Mouse (Mus musculus) myocyte (in vitro differentiated cells): ENCODE data around the gene Fam129a. TPM values are rescaled to one million over a fixed set of nuclear protein-coding genes. Genes with fewer than 3 reads are reported as not detected.

ENCODE experiments used
- H3K27me3 ChIP-seq: one replicate; pipeline ENCODE4 v1.6.1; 2011; ENCODE audit not compliant: control insufficient read depth, insufficient read depth, insufficient read length
- H3K36me3 ChIP-seq: one replicate; pipeline ENCODE4 v1.6.1; 2011; ENCODE audit not compliant: control insufficient read depth, insufficient read depth
- H3K4me2 ChIP-seq: one replicate; pipeline ENCODE4 v1.6.1; 2011; ENCODE audit warnings: low read depth, control low read depth
- H3K4me3 ChIP-seq: one replicate; pipeline ENCODE4 v1.5.1; 2011; ENCODE audit warnings: mild to moderate bottlenecking, control low read depth, moderate library complexity
- H3K79me2 ChIP-seq: one replicate; pipeline ENCODE4 v1.6.1; 2011; ENCODE audit not compliant: control insufficient read depth, insufficient read depth
- H3ac ChIP-seq: one replicate; pipeline ENCODE4 v1.6.1; 2011; ENCODE audit not compliant: control insufficient read depth, insufficient read length
- CEBPB ChIP-seq: IDR thresholded peaks from 2 replicates; pipeline ENCODE4 v1.6.1; 2011; ENCODE audit warnings: mild to moderate bottlenecking, moderate library complexity; ENCODE audit not compliant: poor library complexity, insufficient read depth, severe bottlenecking
- E2F4 ChIP-seq: IDR thresholded peaks from one replicate; pipeline ENCODE4 v1.6.1; 2011; ENCODE audit warnings: mild to moderate bottlenecking, control low read depth, moderate library complexity; ENCODE audit not compliant: insufficient read depth
- MAX ChIP-seq: IDR thresholded peaks from one replicate; pipeline ENCODE4 v1.6.1; 2011; ENCODE audit warnings: low read depth, mild to moderate bottlenecking, control low read depth
- MYOD1 ChIP-seq, 3 experiments: IDR thresholded peaks; one replicate each; pipeline ENCODE4 v1.6.1; 2011; ENCODE audit warnings: control low read depth in 2 of 3, low read depth in 2 of 3, mild to moderate bottlenecking in 2 of 3, moderate library complexity in 1 of 3; ENCODE audit not compliant: insufficient read length in 2 of 3, control insufficient read depth in 1 of 3
- MYOG ChIP-seq, 3 experiments: IDR thresholded peaks; one replicate each; pipeline ENCODE4 v1.6.1; 2011; ENCODE audit warnings: control low read depth in 2 of 3, low read depth in 2 of 3, mild to moderate bottlenecking in 2 of 3; ENCODE audit not compliant: insufficient read length in 2 of 3, control insufficient read depth in 1 of 3, insufficient read depth in 1 of 3
- POLR2A ChIP-seq: IDR thresholded peaks from one replicate; pipeline ENCODE4 v1.6.1; 2011; ENCODE audit warnings: low read depth, mild to moderate bottlenecking, control low read depth, moderate library complexity; ENCODE audit not compliant: insufficient read length
- POLR2AphosphoS2 ChIP-seq: IDR thresholded peaks from one replicate; pipeline ENCODE4 v1.6.1; 2011; ENCODE audit warnings: low read depth, control low read depth; ENCODE audit not compliant: insufficient read length
- REST ChIP-seq: IDR thresholded peaks from one replicate; pipeline ENCODE4 v1.6.1; 2011; ENCODE audit warnings: mild to moderate bottlenecking, control low read depth, moderate library complexity; ENCODE audit not compliant: insufficient read depth, insufficient read length
- SRF ChIP-seq: IDR thresholded peaks from one replicate; pipeline ENCODE4 v1.6.1; 2011; ENCODE audit warnings: low read depth; ENCODE audit not compliant: control insufficient read depth, insufficient read length
- TCF12 ChIP-seq: IDR thresholded peaks from one replicate; pipeline ENCODE4 v1.6.1; 2011; ENCODE audit warnings: mild to moderate bottlenecking, control low read depth; ENCODE audit not compliant: poor library complexity, insufficient read depth, severe bottlenecking
- TCF3 ChIP-seq: IDR thresholded peaks from one replicate; pipeline ENCODE4 v1.6.1; 2011; ENCODE audit warnings: low read depth, control low read depth; ENCODE audit not compliant: insufficient read length
- USF1 ChIP-seq: IDR thresholded peaks from one replicate; pipeline ENCODE4 v1.6.1; 2011; ENCODE audit warnings: low read depth, mild to moderate bottlenecking, control low read depth, moderate library complexity
- polyA plus RNA-seq: library from polyadenylated mRNA; unstranded; fragments of >200 nt; fragmentation: generic; extraction: Trizol; gene quantifications from one replicate; pipeline ENCODE4 v1.2.1, GENCODE M21; 2012; ENCODE audit warnings: missing spikeins

Gene Fam129a
- polyA plus RNA-seq, 1 experiment = 2.7 TPM

DNA sequence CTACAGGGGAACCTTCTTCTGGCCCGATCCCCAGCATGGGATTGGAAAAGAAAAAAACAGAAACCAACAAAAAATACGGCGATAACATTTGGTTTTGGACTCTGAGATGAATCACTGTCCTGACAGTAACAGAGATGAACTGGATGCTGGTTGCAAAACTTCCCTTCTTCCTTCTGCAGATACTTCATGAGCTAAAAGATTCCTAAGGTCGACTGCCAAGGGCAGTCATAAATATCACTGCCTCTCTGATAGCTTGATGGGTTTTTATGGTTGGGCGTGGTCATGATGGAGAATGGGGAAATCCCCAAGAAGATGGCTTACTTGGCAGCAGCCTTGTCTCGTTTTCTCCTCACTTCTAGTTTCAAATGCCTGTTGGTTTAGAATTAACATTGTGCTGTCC, 92.0 kb downstream of the Fam129a start:
- Histone ChIP-seq H3ac (no peak overlapping the region), H3K4me2 (peak overlapping the region; percentile 62), H3K36me3 (no peaks in the 10 kb centered on the region), H3K79me2 (no peaks in the 10 kb centered on the region), H3K27me3 (no peaks in the 10 kb centered on the region), H3K4me3 (no peak overlapping the region)
- TF ChIP-seq POLR2AphosphoS2 (no peak), REST (no peak), SRF (no peak), CEBPB (peak; percentile 86), MAX (no peak)

DNA sequence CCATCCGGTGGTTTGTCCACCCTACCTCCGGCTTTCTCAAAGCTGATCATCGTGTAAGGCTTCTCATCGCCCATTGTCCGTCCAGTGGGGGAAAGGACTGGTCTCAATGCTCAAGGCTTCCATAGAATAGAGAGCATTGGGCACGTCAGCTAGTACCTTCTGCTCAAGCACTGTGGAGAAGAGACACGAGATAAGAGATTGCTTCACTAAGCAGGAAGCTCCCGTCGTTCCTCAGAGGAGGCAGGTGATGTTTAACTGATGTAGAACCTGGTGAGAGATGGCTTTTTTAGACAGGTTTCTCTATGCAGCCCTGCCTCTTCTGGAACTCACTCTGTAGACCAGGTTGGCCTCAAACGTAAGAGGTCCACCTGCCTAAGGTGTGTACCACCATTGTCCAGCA, 93.4 kb downstream of the Fam129a start:
- Histone ChIP-seq H3K4me2 (peak overlapping the region; percentile 13), H3ac (no peak overlapping the region), H3K79me2 (no peaks in the 10 kb centered on the region), H3K36me3 (no peaks in the 10 kb centered on the region), H3K4me3 (no peak overlapping the region), H3K27me3 (no peaks in the 10 kb centered on the region)
- TF ChIP-seq TCF3 (no peak), E2F4 (no peak), MYOG (IDR thresholded peaks at IDR 0.05; ENCODE audit: control insufficient read depth in 1 of 3, insufficient read depth in 1 of 3, insufficient read length in 2 of 3, low read depth in 2 of 3) (no peak), POLR2AphosphoS2 (no peak), REST (no peak), POLR2A (no peak), MYOD1 (IDR thresholded peaks at IDR 0.05; ENCODE audit: control insufficient read depth in 1 of 3, insufficient read length in 2 of 3, low read depth in 2 of 3) (no peak), USF1 (no peak), TCF12 (no peak), CEBPB (no peak), SRF (no peak), MAX (no peak)

DNA sequence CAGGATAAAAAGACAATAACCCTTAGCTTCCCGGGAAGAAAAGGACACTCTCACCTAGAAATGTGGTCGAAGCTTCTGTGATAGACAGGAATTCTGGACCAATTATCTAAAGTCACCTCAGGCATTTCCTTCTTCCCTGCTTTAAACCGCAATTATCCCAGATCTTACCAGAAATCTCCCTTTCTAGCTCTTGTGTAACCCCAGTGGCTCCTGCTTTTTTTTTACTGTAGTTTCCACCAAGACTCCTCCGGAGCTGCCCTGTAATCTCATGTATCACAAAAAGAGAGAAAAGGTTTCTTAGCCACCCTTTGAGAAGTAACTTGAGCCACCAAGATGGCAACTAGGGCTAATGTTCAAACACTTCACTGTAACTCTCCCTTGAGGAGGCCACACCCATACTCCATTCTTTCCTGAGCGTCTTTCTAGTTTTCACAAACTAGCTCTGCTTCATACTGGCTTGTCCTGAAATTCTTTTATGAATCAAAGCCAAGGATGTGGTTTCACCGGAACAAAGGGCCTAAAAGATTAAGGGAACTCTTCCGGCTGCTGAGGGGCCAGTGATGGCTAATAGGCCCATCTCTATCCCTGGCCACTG, 93.9 kb downstream of the Fam129a start:
- peak overlapping the region; percentile 13 for H3K4me2 ChIP-seq
- no peaks in the 10 kb centered on the region for H3K36me3 ChIP-seq
- no peak overlapping the region for H3K4me3 ChIP-seq
- H3K27me3 ChIP-seq = no peaks in the 10 kb centered on the region
- H3ac ChIP-seq = no peak overlapping the region
- TF ChIP-seq TCF12 (no peak), CEBPB (peak; percentile 74)
- H3K79me2 ChIP-seq = no peaks in the 10 kb centered on the region

DNA sequence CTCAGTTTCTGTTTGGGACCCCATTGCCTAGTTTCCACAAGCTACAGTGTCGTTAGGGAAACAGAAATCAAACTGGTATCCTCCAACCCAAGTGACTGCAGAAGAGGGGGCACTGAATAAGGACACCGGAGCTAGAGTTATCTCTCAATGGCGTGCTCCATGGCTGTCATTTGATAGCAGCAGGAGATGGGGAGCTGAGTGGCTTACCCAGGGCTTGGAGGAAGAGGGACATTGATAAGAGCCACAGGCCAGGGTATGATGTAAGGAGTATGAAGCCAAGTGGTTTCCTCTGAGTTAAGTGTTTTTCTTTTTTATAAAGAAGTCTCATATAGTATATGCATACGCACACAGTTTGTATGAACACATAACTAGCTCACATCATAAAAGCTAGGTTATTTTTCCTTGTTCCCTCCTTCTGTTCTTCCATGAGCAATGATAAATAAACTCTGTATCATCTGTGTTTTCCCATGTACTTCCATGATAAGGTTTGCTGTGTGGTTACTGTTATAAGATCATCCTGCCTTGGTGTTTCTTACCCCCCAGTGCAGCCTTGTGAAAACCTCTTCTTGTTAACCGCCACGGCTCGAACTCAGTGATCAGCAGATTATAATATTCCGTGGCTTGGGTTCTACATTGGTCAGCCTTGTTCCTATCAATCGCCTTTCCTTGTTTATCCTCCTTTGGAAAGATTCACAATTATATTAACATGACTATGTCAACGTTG, 96.5 kb downstream of the Fam129a start:
- TF ChIP-seq TCF12 (no peak), E2F4 (no peak), MYOG (IDR thresholded peaks at IDR 0.05; ENCODE audit: control insufficient read depth in 1 of 3, insufficient read depth in 1 of 3, insufficient read length in 2 of 3, low read depth in 2 of 3) (no peak), POLR2AphosphoS2 (no peak), MAX (no peak), MYOD1 (IDR thresholded peaks at IDR 0.05; ENCODE audit: control insufficient read depth in 1 of 3, insufficient read length in 2 of 3, low read depth in 2 of 3) (no peak), POLR2A (no peak), SRF (no peak), CEBPB (no peak), REST (no peak), USF1 (no peak), TCF3 (no peak)
- no peak overlapping the region for H3ac ChIP-seq
- no peaks in the 10 kb centered on the region for H3K79me2 ChIP-seq
- H3K27me3 ChIP-seq = no peaks in the 10 kb centered on the region
- H3K36me3 ChIP-seq = no peaks in the 10 kb centered on the region
- no peak overlapping the region for H3K4me3 ChIP-seq
- H3K4me2 ChIP-seq = no peak overlapping the region

DNA sequence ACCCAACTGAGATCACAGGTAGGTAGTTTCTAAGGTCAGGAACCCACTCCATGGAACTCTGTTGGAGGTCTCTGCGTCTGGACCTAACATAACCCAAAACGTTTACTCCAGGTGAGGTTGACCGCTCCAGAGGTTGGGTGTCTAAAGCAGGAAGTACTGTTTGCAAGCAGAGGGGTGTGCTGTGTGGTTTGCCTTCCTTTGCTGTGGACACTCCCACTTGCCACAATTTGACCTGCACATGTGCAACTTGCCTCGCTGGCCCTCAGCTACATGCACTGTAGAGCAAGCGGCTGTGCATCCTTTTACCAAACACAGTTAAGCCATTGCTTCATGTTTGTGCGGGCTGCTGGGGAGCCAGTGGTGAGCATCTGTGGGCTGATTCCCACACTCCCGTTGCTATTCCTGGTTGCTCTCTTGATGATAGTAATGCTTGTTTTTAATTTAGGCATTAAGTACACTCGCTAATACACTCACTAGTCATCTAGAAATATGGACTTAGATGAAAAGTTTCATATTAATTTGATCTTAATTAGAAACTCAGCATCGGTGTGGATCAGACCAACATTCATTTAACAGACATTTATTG, 99.1 kb downstream of the Fam129a start:
- TF ChIP-seq MYOD1 (IDR thresholded peaks at IDR 0.05; ENCODE audit: control insufficient read depth in 1 of 3, insufficient read length in 2 of 3, low read depth in 2 of 3) = no peak
- no peak for TF ChIP-seq CEBPB
- TF ChIP-seq MAX = no peak
- TF ChIP-seq TCF3 = no peak
- no peak for TF ChIP-seq TCF12
- TF ChIP-seq MYOG (IDR thresholded peaks at IDR 0.05; ENCODE audit: control insufficient read depth in 1 of 3, insufficient read depth in 1 of 3, insufficient read length in 2 of 3, low read depth in 2 of 3) = no peak
- no peak for TF ChIP-seq E2F4
- TF ChIP-seq POLR2AphosphoS2 = no peak
- TF ChIP-seq SRF = no peak
- no peak for TF ChIP-seq POLR2A
- no peak for TF ChIP-seq USF1
- no peak for TF ChIP-seq REST

More for the DNA sequence above, 99.1 kb downstream of the Fam129a start:
- H3K4me2 ChIP-seq = no peak overlapping the region
- no peak overlapping the region for H3K4me3 ChIP-seq
- H3ac ChIP-seq = no peak overlapping the region
- no peaks in the 10 kb centered on the region for H3K27me3 ChIP-seq
- no peaks in the 10 kb centered on the region for H3K36me3 ChIP-seq
- no peaks in the 10 kb centered on the region for H3K79me2 ChIP-seq
